ENCODE assay signal across 8 mouse cellular contexts in genomic region chr5:129586016-129586415, GRCm38 (mm10). TPM values are rescaled to one million over a fixed set of nuclear protein-coding genes. Genes with fewer than 3 reads are reported as not detected.
DNase-seq lines count a peak whose midpoint lies in the region; ATAC-seq lines count a peak whose summit lies in the region.

No protein-coding gene starts in this region.

- H3K9ac ChIP-seq in embryonic facial prominence, embryonic 15.5 days, result 0 out of 2 replicates have a peak overlapping the region, but pooled peaks have one; percentile 28
- H3K9ac ChIP-seq in heart, embryonic 12.5 days, result peak overlapping the region; percentile 49; the same call in 1 of the 2 replicates
- peak overlapping the region; percentile 51 for H3K9ac ChIP-seq in kidney, embryonic 16.5 days (replicated peaks; ENCODE audit: low read length)
- no peak overlapping the region for H3K9ac ChIP-seq in liver, embryonic 13.5 days
- H3K9ac ChIP-seq in stomach, embryonic 16.5 days (ENCODE audit: low read length), result peak overlapping the region; percentile 40; the same call in 1 of the 2 replicates

- peak overlapping the region; percentile 77 for H3K4me3 ChIP-seq in embryonic facial prominence, embryonic 15.5 days (replicated peaks)
- peak overlapping the region; percentile 75 for H3K4me3 ChIP-seq in heart, embryonic 12.5 days
- peak overlapping the region; percentile 65 for H3K4me3 ChIP-seq in kidney, embryonic 16.5 days (ENCODE audit: low read length)
- peak overlapping the region; percentile 30 for H3K4me3 ChIP-seq in liver, embryonic 13.5 days (replicated peaks)
- H3K4me3 ChIP-seq in stomach, embryonic 16.5 days (replicated peaks; ENCODE audit: low read length), result peak overlapping the region; percentile 76

- peak; percentile 40; the same call in 1 of the 2 replicates for ATAC-seq in embryonic facial prominence, embryonic 15.5 days (ENCODE audit: insufficient number of reproducible peaks, low FRiP score, low TSS enrichment, low read depth)
- ATAC-seq in heart, embryonic 12.5 days (ENCODE audit: insufficient number of reproducible peaks, low FRiP score), result peak; percentile 26; the same call in 1 of the 2 replicates
- ATAC-seq in kidney, embryonic 16.5 days (ENCODE audit: low FRiP score, low TSS enrichment), result peak; percentile 53
- ATAC-seq in liver, embryonic 13.5 days (ENCODE audit: low read depth), result 0 out of 2 replicates have a peak, but pooled peaks have one; percentile 3
- ATAC-seq in stomach, embryonic 16.5 days (ENCODE audit: insufficient read depth, low FRiP score), result peak; percentile 30; the same call in 1 of the 2 replicates

- peak; percentile 84 to 91 for DNase-seq in CD8-positive naive resting alpha-beta T cell, adult 2 months (ENCODE audit: low read depth in 2 of 2, low spot score in 2 of 2)
- DNase-seq in brain, adult 2 months (ENCODE audit: low read depth, low spot score), result peak; percentile 81
- DNase-seq in liver, embryonic 13.5 days, result peak; percentile 69
- DNase-seq in neural tube, embryonic 10.5 days (ENCODE audit: extremely low spot score, low spot score), result peak; percentile 96

- H3K27me3 ChIP-seq in embryonic facial prominence, embryonic 15.5 days, result peaks cover 55% of the 10 kb centered on the region
- peaks cover 91% of the 10 kb centered on the region for H3K27me3 ChIP-seq in heart, embryonic 12.5 days (replicated peaks)
- peaks cover 28% of the 10 kb centered on the region for H3K27me3 ChIP-seq in kidney, embryonic 16.5 days (ENCODE audit: insufficient read depth, low read length)
- H3K27me3 ChIP-seq in liver, embryonic 13.5 days, result peaks cover 84% of the 10 kb centered on the region
- H3K27me3 ChIP-seq in stomach, embryonic 16.5 days (ENCODE audit: control insufficient read depth, insufficient read depth, low read length), result peaks cover 16% of the 10 kb centered on the region

- H3K4me1 ChIP-seq in embryonic facial prominence, embryonic 15.5 days, result peaks cover 33% of the 10 kb centered on the region
- H3K4me1 ChIP-seq in heart, embryonic 12.5 days (replicated peaks), result peaks cover 23% of the 10 kb centered on the region
- peaks cover 22% of the 10 kb centered on the region for H3K4me1 ChIP-seq in kidney, embryonic 16.5 days (ENCODE audit: insufficient read depth, low read length)
- H3K4me1 ChIP-seq in liver, embryonic 13.5 days (replicated peaks), result peaks cover 33% of the 10 kb centered on the region
- H3K4me1 ChIP-seq in stomach, embryonic 16.5 days (ENCODE audit: control insufficient read depth, insufficient read depth, low read length), result peaks cover 9% of the 10 kb centered on the region; the same call in 1 of the 2 replicates

- no peaks in the 10 kb centered on the region for H3K9me3 ChIP-seq in embryonic facial prominence, embryonic 15.5 days (replicated peaks)
- H3K9me3 ChIP-seq in heart, embryonic 12.5 days (replicated peaks), result no peaks in the 10 kb centered on the region
- H3K9me3 ChIP-seq in kidney, embryonic 16.5 days (ENCODE audit: low read length), result no peaks in the 10 kb centered on the region
- H3K9me3 ChIP-seq in liver, embryonic 13.5 days (replicated peaks), result no peaks in the 10 kb centered on the region
- H3K9me3 ChIP-seq in stomach, embryonic 16.5 days (replicated peaks; ENCODE audit: control insufficient read depth, low read length), result no peaks in the 10 kb centered on the region

- WGBS in embryonic facial prominence, embryonic 15.5 days, result under 1% methylated on average over 17 of the region's 17 CpGs
- under 1% methylated on average over 17 of the region's 17 CpGs for WGBS in heart, embryonic 12.5 days
- WGBS in kidney, embryonic 16.5 days, result under 1% methylated on average over 17 of the region's 17 CpGs
- under 1% methylated on average over 17 of the region's 17 CpGs for WGBS in liver, embryonic 13.5 days (ENCODE audit: insufficient replicate concordance)
- WGBS in stomach, embryonic 16.5 days, result under 1% methylated on average over 17 of the region's 17 CpGs

- peak overlapping the region; percentile 100 for H3K4me2 ChIP-seq in embryonic facial prominence, embryonic 15.5 days (replicated peaks)
- H3K4me2 ChIP-seq in heart, embryonic 12.5 days, result peak overlapping the region; percentile 100
- peak overlapping the region; percentile 100 for H3K4me2 ChIP-seq in kidney, embryonic 16.5 days (replicated peaks; ENCODE audit: low read depth, low read length)
- H3K4me2 ChIP-seq in liver, embryonic 13.5 days, result peak overlapping the region; percentile 97
- peak overlapping the region; percentile 100 for H3K4me2 ChIP-seq in stomach, embryonic 16.5 days (ENCODE audit: low read depth, low read length)

- no peaks in the 10 kb centered on the region for H3K36me3 ChIP-seq in embryonic facial prominence, embryonic 15.5 days
- H3K36me3 ChIP-seq in heart, embryonic 12.5 days, result no peaks in the 10 kb centered on the region
- H3K36me3 ChIP-seq in kidney, embryonic 16.5 days (ENCODE audit: insufficient read depth, low read length), result no peaks in the 10 kb centered on the region
- no peaks in the 10 kb centered on the region for H3K36me3 ChIP-seq in liver, embryonic 13.5 days
- H3K36me3 ChIP-seq in stomach, embryonic 16.5 days (ENCODE audit: control insufficient read depth, insufficient read depth, low read length), result no peaks in the 10 kb centered on the region

- no peak overlapping the region for H3K27ac ChIP-seq in embryonic facial prominence, embryonic 15.5 days (replicated peaks)
- H3K27ac ChIP-seq in heart, embryonic 12.5 days (ENCODE audit: poor library complexity, severe bottlenecking), result no peak overlapping the region
- no peak overlapping the region for H3K27ac ChIP-seq in kidney, embryonic 16.5 days (ENCODE audit: low read length)
- H3K27ac ChIP-seq in liver, embryonic 13.5 days, result no peak overlapping the region
- no peak overlapping the region for H3K27ac ChIP-seq in stomach, embryonic 16.5 days (ENCODE audit: low read length)

RNA-seq across cellular contexts. Expression of gene Mmp17, which starts 2.0 kb away (rescaled TPM):
- 3.2 and 4.3 TPM in 2 replicates for polyA plus RNA-seq in embryonic facial prominence, embryonic 15.5 days (2015; fragmentation: Nextera tagmentation; extraction: Ambion mirVana)
- polyA plus RNA-seq in heart, embryonic 12.5 days (2016; fragmentation: Nextera tagmentation; extraction: Ambion mirVana), result 0.65 and 1.2 TPM in 2 replicates
- polyA plus RNA-seq in kidney, embryonic 16.5 days (2015; fragmentation: Nextera tagmentation; extraction: Ambion mirVana), result 3.3 and 4.7 TPM in 2 replicates
- polyA plus RNA-seq in liver, embryonic 13.5 days (2015; fragmentation: Nextera tagmentation; extraction: Ambion mirVana), result 0.25 and 0.30 TPM in 2 replicates
- polyA plus RNA-seq in stomach, embryonic 16.5 days (2015; fragmentation: Nextera tagmentation; extraction: Ambion mirVana), result 2.5 and 3.3 TPM in 2 replicates

Comparison
In these comparisons a context has a peak if more than half of its experiments do, and no peak if none do; other contexts are left out.
1. ATAC-seq: peak in every context shown above with its lines; median percentile 53 in kidney, embryonic 16.5 days; 40 in embryonic facial prominence, embryonic 15.5 days; 30 in stomach, embryonic 16.5 days; 26 in heart, embryonic 12.5 days; 3 in liver, embryonic 13.5 days.